Mouse (Mus musculus) heart, embryonic 16.5 days (tissue): ENCODE measurements around the gene Cdipt. TPM values are rescaled to one million over a fixed set of nuclear protein-coding genes. Genes with fewer than 3 reads are reported as not detected.

ENCODE experiments used
- ATAC-seq: fragments of 200-750 bp; cut with Nextera tagmentation; replicated peaks from 2 replicates; pipeline ENCODE4 v1.8.0; 2017; ENCODE audit warnings: moderate number of reproducible peaks; ENCODE audit not compliant: insufficient read depth, low FRiP score; ENCODE audit errors: extremely low read depth
- H3K27ac ChIP-seq: fragments of 300-500 bp; sonication (generic); 2 replicates; pipeline ENCODE4 v1.5.1; 2014; ENCODE audit warnings: mild to moderate bottlenecking, low read length, control low read depth, moderate library complexity
- H3K27me3 ChIP-seq: fragments of 300-500 bp; sonication (generic); 2 replicates; pipeline ENCODE4 v1.6.1; 2014; ENCODE audit warnings: low read length, mixed read lengths; ENCODE audit not compliant: control insufficient read depth, insufficient read depth
- H3K36me3 ChIP-seq: fragments of 300-500 bp; sonication (generic); 2 replicates; pipeline ENCODE4 v1.6.1; 2014; ENCODE audit not compliant: control insufficient read depth, insufficient read depth
- H3K4me1 ChIP-seq: fragments of 300-500 bp; sonication (generic); 2 replicates; pipeline ENCODE4 v1.6.1; 2014; ENCODE audit warnings: low read length, mixed read lengths; ENCODE audit not compliant: control insufficient read depth, insufficient read depth
- H3K4me2 ChIP-seq: fragments of 300-500 bp; sonication (generic); 2 replicates; pipeline ENCODE4 v1.6.1; 2014; ENCODE audit warnings: low read depth, mild to moderate bottlenecking, control low read depth, low read length
- H3K4me3 ChIP-seq: fragments of 300-500 bp; sonication (generic); 2 replicates; pipeline ENCODE4 v1.5.1; 2014; ENCODE audit warnings: mild to moderate bottlenecking, control low read depth, low read length
- H3K9ac ChIP-seq: fragments of 300-500 bp; sonication (generic); 2 replicates; pipeline ENCODE4 v1.6.1; 2014; ENCODE audit warnings: low read length, control low read depth
- H3K9me3 ChIP-seq: fragments of 300-500 bp; sonication (generic); replicated peaks from 2 replicates; pipeline ENCODE4 v1.6.1; 2016; ENCODE audit warnings: low read length; ENCODE audit not compliant: control insufficient read depth
- WGBS: fragments of 180-500 bp; shearing (Covaris S2); extraction: QIAGEN DNeasy Blood & Tissue Kit; methylation state at CpG from one replicate; pipeline ENCODE4 v1.1.7; 2014; 5-methylcytosine and 5-hydroxymethylcytosine counted together
- polyA plus RNA-seq: library from polyadenylated mRNA; unstranded; fragments of >200 nt; fragmentation: Nextera tagmentation; extraction: Ambion mirVana; gene quantifications from 2 replicates; pipeline ENCODE4 v1.2.1, GENCODE M21; 2015

Cdipt gene
- polyA plus RNA-seq, 1 experiment from 2014 or later: 85.1 TPM

DNA sequence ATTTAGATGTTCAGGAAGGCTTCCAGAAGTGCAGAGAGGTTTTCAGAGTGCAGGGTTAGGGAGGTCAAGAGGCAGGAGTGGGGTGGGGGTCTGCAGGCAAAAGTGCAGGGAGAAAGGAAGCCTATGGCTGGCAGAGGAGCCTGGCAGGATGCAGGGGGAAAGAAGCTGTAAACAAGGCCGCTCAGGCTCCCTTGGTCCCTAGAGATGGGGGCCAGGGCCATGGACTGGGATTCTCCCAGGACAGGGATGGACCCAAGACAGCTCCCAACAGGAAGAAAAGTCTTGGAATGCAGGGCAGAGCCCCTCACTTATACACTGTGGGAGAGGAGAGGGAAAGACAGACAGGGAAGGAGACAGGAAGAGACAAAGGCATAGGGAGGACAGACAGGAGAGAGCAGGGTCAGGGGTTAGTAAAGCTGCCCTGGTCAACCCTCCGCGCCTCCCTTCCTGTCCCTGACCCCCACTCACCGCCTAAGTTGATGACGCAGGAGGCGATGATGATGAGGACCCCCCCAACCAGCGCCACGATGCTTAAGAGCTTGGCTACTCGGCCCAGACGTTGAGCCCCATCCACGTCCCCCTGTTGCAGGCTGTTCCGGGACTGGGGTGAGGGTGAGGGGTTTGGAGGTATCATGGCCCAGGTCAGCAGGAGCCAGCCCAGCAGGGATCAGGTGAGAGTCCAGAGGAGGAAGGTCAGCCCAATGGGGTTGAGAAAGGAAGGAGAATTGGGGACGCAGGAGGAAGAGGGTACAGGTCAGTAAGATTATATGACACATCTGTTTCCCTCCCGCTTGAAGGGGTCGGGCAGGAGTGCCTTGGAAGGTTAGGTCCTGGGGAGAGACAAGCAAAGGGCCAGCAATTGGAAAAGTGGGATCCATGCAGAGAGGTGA is 42.9 kb downstream of the Cdipt start:
- peaks cover 60% of the 10 kb centered on the region for H3K4me1 ChIP-seq
- peak overlapping the region; percentile 26; the same call in 1 of the 2 replicates for H3K9ac ChIP-seq
- H3K9me3 ChIP-seq: no peaks in the 10 kb centered on the region
- no peaks in the 10 kb centered on the region for H3K27me3 ChIP-seq
- ATAC-seq: no peak
- H3K36me3 ChIP-seq: peaks cover 21% of the 10 kb centered on the region
- 73% methylated on average over 15 of the region's 15 CpGs for WGBS
- no peak overlapping the region for H3K4me2 ChIP-seq
- no peak overlapping the region for H3K4me3 ChIP-seq
- peak overlapping the region; percentile 99; the same call in 1 of the 2 replicates for H3K27ac ChIP-seq

- H3K4me3 ChIP-seq: no peak overlapping the region
- peaks cover 62% of the 10 kb centered on the region for H3K4me1 ChIP-seq
- no peak for ATAC-seq
- no peaks in the 10 kb centered on the region for H3K9me3 ChIP-seq
- H3K27ac ChIP-seq: no peak overlapping the region
- 73% methylated on average over 14 of the region's 14 CpGs for WGBS
- H3K27me3 ChIP-seq: no peaks in the 10 kb centered on the region
- H3K36me3 ChIP-seq: peaks cover 25% of the 10 kb centered on the region
- no peak overlapping the region for H3K4me2 ChIP-seq
- H3K9ac ChIP-seq: peak overlapping the region; percentile 12; the same call in 1 of the 2 replicates
Observed at GRCm38 (mm10) chr7:127019306-127019960, 43.7 kb downstream of the Cdipt start.

GRCm38 (mm10) chr7:127020031-127020430 is 44.3 kb downstream of the Cdipt start:
- Histone ChIP-seq H3K27me3 (no peaks in the 10 kb centered on the region), H3K36me3 (peaks cover 25% of the 10 kb centered on the region), H3K4me3 (peak overlapping the region; percentile 58), H3K27ac (peak overlapping the region; percentile 65), H3K4me1 (peaks cover 60% of the 10 kb centered on the region), H3K9me3 (no peaks in the 10 kb centered on the region), H3K4me2 (peak overlapping the region; percentile 93), H3K9ac (peak overlapping the region; percentile 79)
- WGBS: 70% methylated on average over 3 of the region's 3 CpGs
- no peak for ATAC-seq

DNA sequence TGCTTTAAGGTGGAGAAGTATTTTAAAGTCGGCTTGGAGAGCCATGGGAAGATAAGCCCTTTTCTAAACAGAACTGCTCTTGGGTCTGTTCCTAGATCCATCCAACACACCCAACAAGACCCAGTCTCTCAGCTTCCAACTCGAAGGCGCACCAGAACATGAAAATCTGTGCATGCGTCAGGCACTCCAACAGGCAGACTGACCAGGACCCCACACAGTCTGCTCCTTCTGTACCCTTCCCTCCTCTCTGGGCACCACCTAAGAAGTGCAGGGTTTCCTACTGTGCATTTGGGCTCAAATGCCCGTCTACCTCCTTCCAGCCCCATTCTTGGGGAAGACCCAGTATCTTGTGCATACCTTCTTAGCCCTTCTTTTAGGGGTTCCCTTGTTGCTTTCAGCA is 44.8 kb downstream of the Cdipt start:
- peak overlapping the region; percentile 93 for H3K4me2 ChIP-seq
- no peaks in the 10 kb centered on the region for H3K9me3 ChIP-seq
- H3K4me3 ChIP-seq: peak overlapping the region; percentile 58
- H3K36me3 ChIP-seq: peaks cover 21% of the 10 kb centered on the region
- 40% methylated on average over 5 of the region's 5 CpGs for WGBS
- H3K27me3 ChIP-seq: no peaks in the 10 kb centered on the region
- H3K27ac ChIP-seq: peak overlapping the region; percentile 65
- peaks cover 56% of the 10 kb centered on the region for H3K4me1 ChIP-seq
- H3K9ac ChIP-seq: peak overlapping the region; percentile 79
- no peak for ATAC-seq

- Histone ChIP-seq H3K27me3 (no peaks in the 10 kb centered on the region), H3K9me3 (no peaks in the 10 kb centered on the region), H3K9ac (peak within 1 kb of the TSS; percentile 79), H3K4me3 (peak within 1 kb of the TSS; percentile 58), H3K36me3 (peaks cover 21% of the 10 kb centered on the region), H3K4me2 (peak within 1 kb of the TSS; percentile 93), H3K4me1 (peaks cover 51% of the 10 kb centered on the region), H3K27ac (peak within 1 kb of the TSS; percentile 65)
- 2% methylated on average over 37 of the region's 37 CpGs for WGBS
- ATAC-seq: no peak
Observed at GRCm38 (mm10) chr7:127020901-127021562, 45.3 kb downstream of the Cdipt start, which contains the start of the genes Gm42742 and Prrt2. TSS of gene Gm42742 (minus strand) at chr7:127021097. TSS of gene Prrt2 (minus strand) at chr7:127021211.

DNA sequence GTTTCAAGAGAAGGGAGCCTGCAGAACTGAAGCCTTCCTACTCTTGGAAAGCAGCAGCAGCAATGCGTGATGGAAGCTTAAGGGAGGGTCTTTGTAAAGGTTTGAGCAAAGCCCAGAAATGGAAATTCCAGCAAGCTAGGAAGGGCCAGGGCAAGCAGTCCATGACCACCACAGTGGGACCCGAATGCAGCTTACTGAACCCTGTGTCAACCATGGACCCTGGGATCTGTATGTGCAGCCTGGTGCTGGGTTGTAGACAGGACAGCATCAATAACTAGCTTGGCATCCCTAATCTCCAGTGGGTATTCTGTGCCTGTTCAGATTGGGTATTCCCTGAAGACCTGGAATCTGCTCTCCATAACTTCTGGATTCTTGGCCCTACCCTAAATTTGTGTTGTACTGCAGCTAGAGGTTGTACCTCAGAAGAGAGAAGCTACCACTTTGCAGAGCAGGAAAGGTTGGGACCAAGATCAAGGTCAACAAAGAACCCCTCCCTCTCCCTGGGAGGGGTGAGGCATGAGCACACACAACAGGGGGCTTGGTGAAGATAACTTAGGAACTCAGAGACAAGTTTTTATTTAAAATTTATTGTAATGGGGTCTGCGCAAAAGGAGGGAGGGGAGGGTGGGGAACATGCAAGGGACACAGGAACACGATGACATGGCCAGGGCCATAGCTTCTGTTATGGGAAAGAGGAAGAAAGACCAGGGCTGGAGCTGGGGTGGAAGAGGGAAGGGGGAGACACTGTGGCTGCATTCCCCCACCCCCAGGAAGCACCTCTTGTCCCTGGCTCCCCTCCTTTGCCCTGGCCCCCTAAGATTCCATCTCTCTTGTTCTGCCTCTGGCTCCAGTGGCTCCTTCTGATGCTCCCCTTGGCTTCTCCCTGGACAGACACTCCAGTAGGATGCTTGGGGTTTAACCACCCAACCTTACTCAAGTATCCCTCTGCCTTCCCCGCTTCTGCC is 46.1 kb downstream of the Cdipt start:
- Histone ChIP-seq H3K27me3 (no peaks in the 10 kb centered on the region), H3K9ac (peak overlapping the region; percentile 79), H3K4me3 (peak overlapping the region; percentile 58), H3K36me3 (peaks cover 21% of the 10 kb centered on the region), H3K4me2 (peak overlapping the region; percentile 93), H3K9me3 (no peaks in the 10 kb centered on the region), H3K4me1 (peaks cover 50% of the 10 kb centered on the region), H3K27ac (peak overlapping the region; percentile 57)
- WGBS: 45% methylated on average over 5 of the region's 5 CpGs
- ATAC-seq: no peak

DNA sequence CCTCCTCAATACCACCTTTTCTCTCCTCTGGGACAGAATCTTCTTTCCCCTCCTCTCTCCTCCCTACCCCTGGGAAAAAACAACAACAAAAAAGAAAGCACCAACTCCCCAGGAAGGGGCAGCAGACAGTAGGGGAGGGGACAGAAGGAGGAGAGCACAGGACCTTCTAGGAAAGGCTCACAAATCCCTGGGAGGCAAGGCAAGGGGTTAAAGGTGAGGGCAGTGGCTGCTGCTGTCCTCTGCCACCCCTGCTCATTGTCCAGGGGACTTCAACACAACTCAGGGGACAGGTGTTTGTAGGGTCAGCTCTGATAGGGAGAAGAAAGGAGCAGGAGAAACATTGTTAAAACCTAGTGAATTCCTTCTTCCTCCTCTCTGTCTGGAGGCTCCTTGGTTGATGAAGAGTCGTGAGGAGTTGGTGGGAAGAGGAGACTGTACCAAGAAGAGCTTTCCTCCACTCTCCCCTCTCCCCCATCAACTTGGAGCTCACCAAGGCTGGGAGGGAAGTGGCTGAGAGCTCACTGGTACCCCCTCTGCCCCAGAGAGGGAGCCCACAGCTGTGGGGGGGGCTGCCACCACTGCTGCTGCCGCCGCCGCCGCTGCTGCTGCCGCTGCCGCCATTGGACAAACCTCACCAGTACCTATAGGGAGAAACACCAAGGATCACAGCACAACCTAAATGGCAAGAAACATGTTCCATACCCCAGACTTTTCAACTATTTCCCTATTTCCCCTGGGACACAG is 47.0 kb downstream of the Cdipt start:
- H3K4me3 ChIP-seq: no peak overlapping the region; the same call in 1 of the 2 replicates
- H3K4me1 ChIP-seq: peaks cover 48% of the 10 kb centered on the region

More for the DNA sequence above, 47.0 kb downstream of the Cdipt start:
- no peak for ATAC-seq
- H3K27me3 ChIP-seq: no peaks in the 10 kb centered on the region
- peak overlapping the region; percentile 92 for H3K4me2 ChIP-seq
- peaks cover 21% of the 10 kb centered on the region for H3K36me3 ChIP-seq
- no peaks in the 10 kb centered on the region for H3K9me3 ChIP-seq
- no peak overlapping the region for H3K27ac ChIP-seq
- 79% methylated on average over 7 of the region's 7 CpGs for WGBS
- H3K9ac ChIP-seq: peak overlapping the region; percentile 1; the same call in 1 of the 2 replicates
